Mouse (Mus musculus) embryo, embryonic 9.5 days (tissue): ENCODE data around the gene Glrp1.

Source experiments
- DNase-seq: peaks from one replicate; pipeline ENCODE4 v3.0.0-alpha.2; 2017; ENCODE audit errors: extremely low spot score

Glrp1 gene

GRCm38 (mm10) chr1:88462484-88462883 is 47.4 kb downstream of the Glrp1 start:
- no peak for DNase-seq

DNA sequence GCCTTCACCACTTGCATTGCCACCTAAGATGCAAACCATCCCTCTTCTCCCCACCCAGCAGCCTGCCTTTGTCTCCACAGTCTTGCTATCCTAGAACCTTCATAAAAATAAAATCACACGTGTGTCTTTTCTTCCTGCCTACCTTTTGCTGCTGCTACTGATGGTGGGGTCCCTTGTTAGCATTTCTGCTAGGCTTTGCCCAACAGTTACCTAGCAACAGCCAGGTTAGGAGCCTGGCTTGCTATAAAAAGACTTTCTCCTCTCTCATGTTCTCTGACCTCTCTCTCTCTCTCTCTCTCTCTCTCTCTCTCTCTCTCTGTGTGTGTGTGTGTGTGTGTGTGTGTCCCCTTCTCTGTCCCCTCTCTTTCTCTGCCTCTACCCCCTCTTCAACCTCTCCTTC is 48.8 kb downstream of the Glrp1 start:
- no peak for DNase-seq

GRCm38 (mm10) chr1:88459655-88460054 is 50.2 kb downstream of the Glrp1 start:
- no peak for DNase-seq

GRCm38 (mm10) chr1:88459196-88459595 is 50.7 kb downstream of the Glrp1 start:
- no peak for DNase-seq

- peak; percentile 76 for DNase-seq
Measured at GRCm38 (mm10) chr1:88456451-88457072, 53.3 kb downstream of the Glrp1 start.

GRCm38 (mm10) chr1:88455761-88456160 is 54.1 kb downstream of the Glrp1 start:
- DNase-seq: no peak

DNA sequence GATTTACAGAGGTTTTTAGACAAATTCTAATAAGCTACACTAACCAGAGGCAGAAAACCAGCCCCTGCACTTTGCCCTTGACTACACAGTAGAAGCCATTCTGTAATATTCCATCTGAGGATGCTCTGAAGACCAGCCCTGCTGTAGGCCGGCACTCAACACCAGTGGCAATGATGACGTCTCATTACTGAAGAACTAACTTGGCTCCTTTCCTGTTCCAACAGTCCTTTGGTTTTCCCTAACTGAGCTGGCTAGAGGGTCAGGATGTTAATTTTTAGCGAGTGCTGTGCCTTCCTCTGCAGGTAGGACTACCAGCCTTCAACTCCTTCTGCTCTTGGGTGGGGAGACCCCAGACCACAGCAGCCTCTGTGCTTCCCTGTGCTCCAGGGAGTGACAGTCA is 55.2 kb downstream of the Glrp1 start:
- no peak for DNase-seq

- no peak for DNase-seq
Measured at GRCm38 (mm10) chr1:88452198-88452597, 57.7 kb downstream of the Glrp1 start.

- DNase-seq: no peak
Measured at GRCm38 (mm10) chr1:88450668-88451067, 59.2 kb downstream of the Glrp1 start.
